Mouse (Mus musculus): ENCODE data around the gene B3galt6.

B3galt6 gene

DNA sequence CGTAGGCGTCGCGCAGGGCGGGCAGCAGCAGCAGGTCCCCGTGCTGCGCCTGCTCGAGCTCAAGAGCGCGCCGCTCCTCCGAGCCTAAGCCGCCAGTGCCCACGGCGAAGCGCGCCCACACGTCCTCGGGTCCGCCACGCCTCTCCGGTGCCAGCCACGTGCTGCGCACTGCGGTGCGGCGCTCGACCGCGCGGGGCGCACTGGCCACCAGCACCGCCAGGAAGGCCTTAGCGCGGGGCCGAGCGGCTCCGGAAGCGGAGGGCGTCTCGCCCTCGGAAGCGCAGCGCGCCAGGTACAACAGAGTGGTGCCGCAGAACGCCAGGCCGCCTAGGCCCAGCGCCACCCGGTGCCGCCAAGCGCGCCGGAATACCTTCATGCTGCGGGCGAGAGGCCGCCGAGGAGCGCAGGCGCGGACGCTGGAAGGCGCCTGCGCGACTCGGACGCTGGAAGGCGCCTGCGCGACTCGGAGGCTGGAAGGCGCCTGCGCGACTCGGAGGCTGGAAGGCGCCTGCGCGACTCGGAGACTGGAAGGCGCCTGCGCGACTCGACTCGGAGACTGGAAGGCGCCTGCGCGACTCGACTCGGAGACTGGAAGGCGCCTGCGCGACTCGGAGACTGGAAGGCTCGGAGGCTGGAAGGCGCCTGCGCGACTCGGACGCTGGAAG is at the start of gene B3galt6, which contains the start of gene Sdf4:
B3galt6 (minus strand) TSS at position 409 of the 665 bp plus-strand sequence.
Sdf4 (plus strand) TSS at position 632 of the 665 bp plus-strand sequence.
- DNase-seq (ENCODE audit: low read depth, low spot score) = peak; percentile 93

DNA sequence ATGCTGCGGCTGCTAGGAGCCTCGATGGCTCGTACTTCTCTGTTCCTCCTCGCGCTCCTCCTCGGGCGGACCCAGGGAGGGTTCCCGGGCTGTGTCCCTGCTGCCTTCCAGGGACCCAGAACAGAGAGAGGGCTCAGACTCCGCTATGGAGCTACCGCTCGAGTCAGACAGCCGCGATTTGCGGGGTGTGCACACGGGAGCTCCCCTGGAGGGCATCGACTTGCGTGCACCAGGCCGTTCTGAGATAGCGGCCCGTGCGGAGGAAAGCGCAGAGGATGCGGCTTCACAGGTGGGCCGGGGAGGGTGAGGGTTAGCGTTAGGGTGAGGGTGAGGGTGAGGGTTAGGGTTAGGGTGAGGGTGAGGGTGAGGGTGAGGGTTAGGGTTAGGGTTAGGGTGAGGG is 42.5 kb upstream of the B3galt6 start:
- DNase-seq (ENCODE audit: low read depth, low spot score) = no peak

DNA sequence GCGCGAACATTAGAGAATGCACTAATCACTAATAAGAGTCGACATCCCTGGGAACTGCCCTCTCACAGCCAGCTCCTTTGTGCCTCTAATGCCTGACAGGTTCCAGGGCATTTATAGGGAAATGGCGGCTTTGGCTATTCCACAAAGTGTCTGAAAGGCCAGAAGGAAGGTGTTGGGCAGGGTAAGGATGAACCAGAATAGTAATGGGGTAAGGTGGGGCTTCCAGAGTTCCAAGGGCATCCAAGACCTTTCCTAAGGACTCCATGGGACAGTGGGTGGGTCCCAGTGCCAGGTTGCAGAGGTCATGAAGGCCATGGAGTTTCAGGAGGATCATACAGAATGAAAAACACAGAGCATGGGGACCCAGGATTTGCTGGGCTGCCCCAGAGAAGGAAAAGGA is 41.9 kb upstream of the B3galt6 start:
- DNase-seq (ENCODE audit: low read depth, low spot score) = no peak

DNA sequence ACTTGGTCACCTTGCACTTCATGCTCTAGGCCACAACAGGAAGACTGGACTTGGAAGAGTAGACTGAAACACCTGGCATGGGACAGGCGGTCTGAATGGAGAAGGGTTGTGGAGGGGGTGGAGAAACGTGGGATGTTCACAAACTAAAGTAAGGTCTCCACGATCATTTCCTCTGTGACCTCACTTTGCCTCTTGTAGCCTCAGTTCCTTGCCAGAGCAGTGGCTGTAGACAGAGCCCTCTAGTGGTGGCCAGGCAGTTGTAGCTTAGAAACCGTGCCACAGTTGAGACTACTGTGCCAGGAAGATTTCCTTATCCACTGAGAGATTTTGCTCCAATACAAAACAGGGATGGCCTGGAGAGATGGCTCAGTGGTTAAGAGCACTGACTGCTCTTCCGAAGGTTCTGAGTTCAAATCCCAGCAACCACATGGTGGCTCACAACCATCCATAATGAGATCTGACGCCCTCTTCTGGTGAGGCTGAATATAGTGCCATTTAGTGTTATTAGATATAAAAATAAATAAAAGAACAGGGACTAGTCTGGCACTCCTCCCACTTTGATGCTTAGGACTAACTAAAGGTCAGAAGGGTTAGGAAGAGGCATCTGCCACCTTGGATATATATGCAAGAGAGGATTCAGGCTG is 41.1 kb upstream of the B3galt6 start:
- peak; percentile 72 for DNase-seq (ENCODE audit: low read depth, low spot score)

DNA sequence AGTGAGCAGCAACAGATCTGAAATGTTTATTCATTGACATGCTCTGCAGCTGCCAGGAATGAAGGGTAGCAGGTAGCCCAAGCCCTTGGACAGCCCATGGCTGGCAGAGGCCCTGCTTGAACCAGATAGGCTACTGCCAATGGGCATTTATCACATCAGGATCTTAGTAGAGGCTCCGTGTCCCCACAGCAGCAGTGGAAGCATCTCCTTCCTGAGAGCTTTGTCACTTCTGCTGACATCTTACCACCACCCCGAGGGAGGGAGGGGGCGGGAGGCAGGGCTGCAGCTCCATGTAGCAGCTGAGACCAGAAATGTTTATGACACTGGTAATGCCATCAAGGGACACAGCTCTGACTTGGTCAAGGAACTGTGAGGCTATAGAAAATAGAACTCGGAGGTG is 40.4 kb upstream of the B3galt6 start:
- DNase-seq (ENCODE audit: low read depth, low spot score) = no peak

DNA sequence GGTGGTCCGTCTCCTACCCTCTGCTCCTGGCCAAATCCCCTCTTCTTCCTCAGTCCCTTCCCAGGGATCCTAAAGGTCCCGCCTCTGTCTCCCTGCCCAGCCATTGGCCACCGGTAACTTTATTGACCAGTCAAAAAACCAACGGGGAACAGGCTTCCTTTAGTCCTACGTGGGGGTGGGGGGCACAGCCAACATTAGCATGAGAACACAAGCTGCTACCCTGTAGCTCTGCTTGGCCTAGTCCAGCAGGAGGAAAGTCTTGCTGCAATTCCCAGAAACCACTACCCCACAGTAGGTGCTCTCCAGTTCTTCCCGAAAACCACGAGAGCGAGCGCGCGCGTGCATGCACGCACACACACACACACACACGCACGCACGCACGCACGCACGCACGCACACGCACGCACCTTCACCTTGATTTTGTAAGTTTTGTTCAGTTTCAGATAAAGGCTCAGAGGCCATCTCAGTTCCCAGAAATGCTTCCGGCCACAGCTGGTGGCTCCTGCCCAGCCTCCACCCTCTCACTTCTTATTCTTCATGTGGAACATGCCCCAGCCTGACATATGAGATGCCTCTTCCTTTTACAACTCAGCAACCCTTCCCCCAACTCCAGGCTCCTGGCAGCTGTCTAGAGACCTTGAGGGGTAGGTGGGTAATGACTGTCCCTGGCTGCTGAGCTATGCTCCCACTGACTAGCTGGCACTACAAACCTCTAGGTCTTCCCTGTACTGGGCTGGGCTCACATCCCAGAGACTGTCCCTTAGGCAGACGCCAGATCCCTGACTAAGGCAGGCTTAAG is 39.3 kb upstream of the B3galt6 start:
- no peak for DNase-seq (ENCODE audit: low read depth, low spot score)

DNA sequence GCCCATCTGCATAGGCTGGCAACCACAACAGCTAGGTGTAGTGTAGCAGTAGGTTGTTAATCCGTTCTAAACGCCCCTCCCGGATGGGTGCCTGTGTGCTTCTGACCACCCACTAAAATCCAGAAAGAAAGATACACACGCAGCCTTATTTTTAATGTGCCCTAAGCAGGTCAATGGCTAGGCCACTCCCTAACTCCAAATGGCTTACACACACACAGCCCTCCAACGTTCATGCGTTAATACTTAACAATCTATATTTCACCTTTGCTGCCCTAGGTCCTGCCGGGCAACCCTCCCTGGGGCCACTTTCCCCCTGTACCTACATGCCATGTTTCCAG is 38.8 kb upstream of the B3galt6 start:
- no peak for DNase-seq (ENCODE audit: low read depth, low spot score)

DNA sequence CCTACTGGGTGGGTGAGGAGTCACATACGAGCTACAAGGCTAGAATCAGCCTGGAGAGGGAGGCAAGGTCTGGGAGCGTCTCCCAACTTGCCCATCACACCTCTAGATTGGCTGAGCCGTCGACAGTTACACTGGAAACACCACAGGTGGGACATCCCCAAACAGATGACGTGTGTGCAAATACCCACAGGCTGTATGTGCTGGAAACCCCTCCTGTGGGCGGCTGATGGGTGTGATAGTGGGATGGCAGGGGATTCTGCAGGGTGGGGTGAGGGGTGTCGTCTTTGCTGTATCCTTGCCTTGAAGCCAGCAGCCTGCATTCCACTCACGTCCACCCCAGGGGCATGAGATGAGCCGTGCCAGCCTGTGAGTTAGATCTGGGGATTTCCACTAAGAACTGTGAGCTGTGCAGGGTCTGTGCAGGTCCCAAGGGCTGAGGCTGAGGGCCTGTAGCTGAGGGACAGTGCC is 38.2 kb upstream of the B3galt6 start:
- no peak for DNase-seq (ENCODE audit: low read depth, low spot score)

DNA sequence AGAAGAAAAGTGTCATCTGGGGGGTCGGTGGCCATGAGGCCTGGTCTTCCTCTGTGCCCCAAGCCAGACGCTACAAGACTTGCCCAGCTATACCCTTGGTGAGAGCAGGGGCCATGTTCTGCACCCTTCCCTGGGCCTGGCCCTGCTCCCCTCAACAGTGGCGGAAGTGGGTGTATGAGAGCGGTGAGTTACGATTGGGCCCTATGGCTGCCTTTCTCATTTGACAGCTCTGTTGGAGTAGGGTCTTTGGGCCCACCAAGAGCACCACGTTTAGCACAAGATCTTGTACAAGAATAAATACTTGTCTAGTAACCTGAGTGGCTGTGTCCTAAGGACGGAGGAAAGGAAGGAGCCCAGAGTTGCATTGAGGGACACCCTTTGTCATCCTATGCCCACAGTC is 36.1 kb upstream of the B3galt6 start:
- no peak for DNase-seq (ENCODE audit: low read depth, low spot score)

DNA sequence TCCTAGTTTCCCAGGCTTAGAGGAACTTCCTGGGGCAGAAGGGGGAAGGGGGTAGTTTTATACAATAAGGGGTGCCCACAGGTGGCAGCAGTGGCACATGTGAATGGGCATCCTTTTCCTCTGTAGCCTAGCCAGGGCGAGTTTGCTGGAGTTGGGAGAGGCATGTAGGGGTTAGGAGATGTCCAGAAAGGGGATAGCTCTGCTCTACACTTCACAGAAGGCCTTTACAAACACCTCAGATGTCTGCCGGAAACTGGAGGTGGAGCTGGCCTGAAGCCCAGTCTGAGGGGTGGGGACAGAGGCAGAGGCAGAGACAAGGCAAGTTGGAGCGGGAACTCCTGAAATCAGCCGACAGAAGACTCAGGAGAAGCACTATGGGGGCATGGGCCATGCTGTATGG is 33.6 kb upstream of the B3galt6 start, which contains the start of gene Tnfrsf18:
Tnfrsf18 (plus strand) TSS at position 152 of the 400 bp plus-strand sequence.
- DNase-seq (ENCODE audit: low read depth, low spot score) = no peak

DNA sequence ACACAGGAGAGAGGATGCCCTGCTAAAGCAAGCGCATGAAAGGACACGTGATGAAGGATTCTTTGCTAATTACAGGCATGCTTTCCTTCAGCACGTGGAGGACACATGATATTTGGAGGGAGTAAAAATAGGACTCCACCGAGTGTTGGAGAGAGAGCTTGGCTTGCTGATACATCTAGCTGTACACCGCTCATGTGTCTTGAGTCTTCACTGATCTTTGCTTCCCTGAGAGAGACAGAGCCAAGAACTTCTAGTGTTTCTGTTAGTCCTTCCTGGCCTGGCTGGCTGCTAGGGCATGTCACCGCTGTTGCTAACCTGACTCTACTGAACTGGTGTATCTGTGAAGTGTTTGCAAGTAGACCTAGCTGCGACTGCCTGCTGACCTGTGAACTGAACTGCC is 31.7 kb upstream of the B3galt6 start:
- no peak for DNase-seq (ENCODE audit: low read depth, low spot score)

DNA sequence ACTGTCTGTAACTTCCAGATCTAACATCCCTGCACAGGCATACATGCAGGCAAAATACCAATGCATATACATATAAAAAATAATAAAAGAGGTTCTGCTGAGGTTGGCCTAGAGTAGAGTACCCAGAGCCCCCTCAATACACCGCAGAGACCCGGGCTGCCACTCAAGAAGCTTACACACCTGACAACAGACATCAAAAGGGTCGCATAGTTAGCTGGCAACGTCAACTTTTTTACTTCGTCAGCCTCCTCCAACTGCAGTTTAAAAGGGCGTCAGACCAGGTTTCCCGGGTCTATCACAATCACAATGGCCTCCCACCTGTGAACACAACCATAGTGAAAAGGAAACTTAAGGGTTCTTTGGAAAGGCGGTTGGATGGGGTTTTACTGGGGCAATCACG is 31.1 kb upstream of the B3galt6 start:
- no peak for DNase-seq (ENCODE audit: low read depth, low spot score)

DNA sequence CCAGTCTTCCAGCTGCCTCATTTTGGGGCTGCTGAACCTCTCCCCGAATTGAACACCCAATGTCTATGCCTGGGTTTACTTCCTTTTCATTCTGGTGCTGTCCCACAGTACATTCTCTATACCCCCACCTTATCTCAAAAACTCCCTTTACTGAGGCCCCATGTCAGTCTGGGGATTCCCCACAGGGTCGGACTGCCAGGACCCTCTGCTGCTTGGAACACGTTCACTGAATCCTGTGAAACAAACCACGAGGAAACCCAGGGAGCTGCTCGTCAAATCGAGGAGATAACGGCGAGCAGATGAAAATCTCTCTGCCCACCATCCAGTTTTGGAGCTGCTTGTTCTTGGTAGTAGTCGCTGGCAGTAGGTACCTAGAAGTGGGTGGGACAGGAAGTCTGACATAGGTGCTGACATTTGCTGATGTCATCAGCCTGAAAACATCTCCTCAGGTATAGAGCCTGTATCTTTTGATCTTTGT is 29.5 kb upstream of the B3galt6 start:
- DNase-seq (ENCODE audit: low read depth, low spot score) = no peak

DNA sequence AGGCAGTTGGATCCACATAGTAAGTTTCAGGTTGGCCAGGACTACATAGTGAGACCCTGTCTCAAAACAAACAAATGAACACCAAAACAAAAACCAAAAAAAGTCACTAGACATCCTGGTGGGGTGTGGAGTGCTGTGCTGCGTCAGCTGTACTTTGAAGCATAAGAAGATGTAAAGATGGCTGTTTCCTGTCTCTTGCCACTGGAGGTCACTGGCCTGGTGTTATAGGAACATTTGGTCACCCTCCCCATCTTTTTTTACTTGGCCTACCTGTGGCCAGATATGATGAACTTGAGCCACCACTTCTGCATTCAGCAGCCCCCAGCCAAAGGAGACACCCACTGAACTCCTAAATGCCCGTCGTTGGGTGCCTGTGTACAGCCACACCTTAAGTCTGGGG is 28.9 kb upstream of the B3galt6 start:
- no peak for DNase-seq (ENCODE audit: low read depth, low spot score)

DNA sequence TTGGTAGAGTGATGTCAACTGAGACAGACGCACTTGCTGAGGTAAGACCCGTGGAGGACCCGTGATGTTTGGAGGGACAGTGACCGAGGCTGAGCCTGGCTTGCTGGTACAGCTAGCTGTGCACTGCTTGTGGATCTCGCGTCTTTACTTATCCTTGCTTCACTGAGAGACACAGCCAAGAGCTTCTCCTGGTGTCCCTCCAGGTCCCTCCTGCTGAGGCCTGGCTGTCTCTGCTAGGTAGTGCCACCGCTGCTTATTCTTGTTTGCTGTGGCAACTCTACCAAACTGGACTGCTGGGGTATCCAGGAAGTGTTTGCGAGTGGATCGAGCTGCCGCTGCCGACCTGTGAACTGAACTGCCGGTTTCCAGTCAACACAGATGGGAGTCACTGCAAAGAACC is 27.3 kb upstream of the B3galt6 start:
- DNase-seq (ENCODE audit: low read depth, low spot score) = no peak

DNA sequence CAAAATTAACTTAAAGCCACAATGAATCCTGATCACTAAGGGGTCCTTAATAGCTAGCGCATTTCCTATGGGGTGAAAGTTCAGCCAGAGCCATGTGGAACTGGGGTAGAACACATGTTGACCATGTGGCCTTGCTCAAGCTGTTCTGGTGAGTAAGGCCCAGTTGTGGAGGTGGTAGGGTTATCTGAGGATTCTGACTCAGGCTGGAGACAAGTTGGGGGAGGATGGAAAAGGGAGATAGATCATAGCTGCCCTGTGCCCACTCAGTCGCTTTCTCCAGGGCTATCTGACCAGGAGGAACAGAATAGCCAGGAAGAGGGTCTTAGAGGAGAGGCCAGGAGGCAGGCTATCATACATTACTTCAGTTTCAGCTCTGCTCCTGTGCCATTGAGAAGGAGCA is 22.0 kb upstream of the B3galt6 start:
- no peak for DNase-seq (ENCODE audit: low read depth, low spot score)

DNA sequence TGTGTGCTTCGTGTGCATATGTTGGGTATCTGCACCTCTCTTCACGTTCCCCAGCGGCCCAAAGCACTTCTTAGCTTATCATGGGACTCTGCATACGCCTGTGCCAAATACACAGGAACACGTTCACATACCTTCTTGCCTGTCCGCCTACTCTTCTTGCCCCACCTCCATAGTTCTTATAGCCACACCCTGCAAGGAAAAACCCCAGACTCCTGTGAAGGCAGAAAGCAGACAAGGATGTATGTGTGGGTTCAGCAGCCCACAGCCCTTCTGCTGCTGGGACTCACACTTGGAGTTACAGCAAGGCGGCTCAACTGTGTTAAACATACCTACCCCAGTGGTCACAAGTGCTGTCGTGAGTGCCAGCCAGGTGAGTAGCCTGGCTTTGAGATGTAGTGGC is 21.2 kb upstream of the B3galt6 start, which contains the start of gene Tnfrsf4:
Tnfrsf4 (plus strand) TSS at position 207 of the 400 bp plus-strand sequence.
- DNase-seq (ENCODE audit: low read depth, low spot score) = no peak

DNA sequence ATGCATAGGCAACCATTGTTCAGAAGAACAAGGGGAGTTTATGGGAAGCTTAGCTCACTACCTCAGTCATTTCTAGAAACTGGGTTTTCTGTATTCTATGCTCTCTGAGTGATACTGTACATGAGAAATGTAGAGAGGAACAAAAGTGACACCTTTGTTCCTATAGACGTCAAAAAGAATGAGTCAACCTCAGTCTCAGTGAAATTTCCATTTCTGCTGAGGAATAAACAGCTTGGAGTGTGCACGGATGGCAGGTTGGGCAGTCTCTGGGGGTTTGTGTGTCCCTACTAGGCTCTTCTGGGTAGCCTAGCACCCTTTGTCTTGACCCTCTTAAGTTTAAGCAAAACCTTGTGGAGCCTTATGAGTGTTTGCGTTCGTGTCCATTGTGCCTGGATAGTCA is 15.9 kb upstream of the B3galt6 start:
- DNase-seq (ENCODE audit: low read depth, low spot score) = no peak

DNA sequence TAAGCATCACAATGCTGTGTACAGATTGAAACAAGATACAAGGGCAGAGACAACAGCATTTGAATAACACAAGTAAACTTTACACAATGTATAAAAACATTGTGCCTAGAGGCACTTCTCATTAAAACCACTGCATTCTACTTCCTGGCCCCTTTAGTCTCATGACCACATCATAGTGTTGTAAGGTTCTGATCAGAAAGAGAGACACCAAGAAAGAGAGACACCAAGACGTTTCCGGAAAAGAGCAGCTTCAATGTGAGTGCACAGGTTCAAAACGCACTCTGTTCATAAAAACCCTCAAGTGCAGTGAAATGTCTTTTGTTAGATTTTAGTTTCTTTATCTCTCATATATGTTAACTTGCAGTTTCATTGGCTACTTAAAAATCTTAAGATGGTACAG is 11.7 kb upstream of the B3galt6 start:
- DNase-seq (ENCODE audit: low read depth, low spot score) = no peak

DNA sequence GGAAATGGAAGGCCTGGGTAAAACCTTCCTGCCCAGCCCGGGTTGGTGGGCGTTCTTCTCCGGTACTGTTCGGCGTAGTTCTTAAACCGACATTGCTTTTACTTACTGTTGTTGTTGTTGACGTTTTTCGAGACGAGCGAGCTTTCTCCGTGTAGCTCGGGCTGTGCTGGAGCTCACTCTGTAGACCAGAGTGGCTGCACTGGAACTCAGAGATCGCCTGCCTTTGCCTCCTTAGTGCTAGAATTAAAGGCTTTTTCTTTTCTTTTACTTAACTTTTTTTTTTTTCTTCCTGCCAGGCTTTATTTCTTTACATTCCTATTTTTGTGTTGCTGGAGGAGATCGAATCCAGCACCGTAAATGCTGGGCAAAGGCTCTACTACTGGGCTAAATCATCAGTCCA is 1.2 kb upstream of the B3galt6 start:
- DNase-seq (ENCODE audit: low read depth, low spot score) = no peak

DNA sequence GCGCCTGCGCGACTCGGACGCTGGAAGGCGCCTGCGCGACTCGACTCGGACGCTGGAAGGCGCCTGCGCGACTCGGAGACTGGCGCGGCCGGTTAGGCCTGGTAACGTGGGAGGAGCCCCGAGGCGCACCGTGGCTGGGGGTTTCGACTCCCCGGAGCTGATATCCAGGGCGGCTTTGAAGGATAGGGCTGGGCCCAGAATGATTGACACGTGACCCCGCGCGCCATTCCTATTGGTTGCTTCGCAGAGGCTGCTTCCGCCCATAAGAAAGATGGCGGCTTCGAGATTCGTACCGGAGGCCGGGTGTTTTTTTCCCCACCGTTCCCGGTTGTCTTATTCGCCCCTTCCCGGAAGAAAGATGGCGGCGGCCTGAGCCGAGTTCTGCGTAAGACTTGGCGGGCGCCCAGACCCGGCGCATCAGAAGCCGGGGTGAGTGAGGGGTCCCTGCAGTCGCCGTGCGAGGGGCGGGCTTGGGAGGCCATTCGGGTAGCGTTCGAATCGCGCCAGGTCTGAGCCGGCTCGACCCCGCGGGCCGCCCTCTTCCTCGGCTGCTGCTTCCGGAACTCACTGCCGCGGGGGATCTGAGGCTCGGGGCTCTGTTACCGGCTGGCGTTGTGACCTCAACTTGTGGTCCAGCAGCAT is 578 bp upstream of the B3galt6 start:
- DNase-seq (ENCODE audit: low read depth, low spot score) = peak; percentile 97

DNA sequence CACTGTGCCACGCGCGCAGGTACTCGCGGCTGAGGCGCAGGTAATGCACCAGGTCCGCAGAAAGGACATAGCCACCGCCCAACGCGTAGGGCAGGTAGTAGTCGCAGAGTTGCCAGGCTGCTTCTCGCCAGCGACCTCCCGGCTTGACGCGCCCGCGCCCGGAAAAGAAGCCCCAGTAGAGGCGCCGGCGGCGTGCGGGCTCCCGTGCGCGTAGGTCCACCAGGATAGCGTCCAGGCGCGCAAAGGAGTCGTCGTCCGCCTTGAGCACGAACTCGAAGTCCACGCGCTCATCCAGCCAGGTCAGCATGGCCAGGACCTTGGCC is 580 bp downstream of the B3galt6 start:
- no peak for DNase-seq (ENCODE audit: low read depth, low spot score)
